Mouse (Mus musculus): ENCODE data around the gene Plekha6.

DNA sequence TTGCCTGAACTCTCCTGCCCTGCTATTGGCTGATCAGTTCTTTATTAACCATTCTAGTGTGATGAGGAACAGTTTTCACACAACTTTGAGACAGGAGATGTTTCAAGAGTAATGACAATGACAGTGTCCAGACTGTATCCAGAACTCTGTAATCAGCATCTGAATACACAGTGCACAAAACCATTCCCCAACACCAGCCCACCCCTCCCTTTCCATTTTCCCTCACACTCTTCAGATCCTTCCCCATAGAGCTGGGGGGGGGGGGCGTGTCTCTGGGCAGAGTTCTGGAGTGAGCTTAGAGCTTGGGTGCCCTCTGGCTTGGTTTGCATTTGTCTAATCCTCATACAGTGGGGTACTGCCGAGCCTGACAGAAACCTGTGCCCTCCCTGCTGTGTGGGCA lies 39.7 kb downstream of the Plekha6 start:
- TF ChIP-seq CTCF (IDR thresholded peaks at IDR 0.05), result no peak
- no peak for TF ChIP-seq EP300 (IDR thresholded peaks at IDR 0.05)

Data from lung, postnatal 0 days (tissue).